In the genomic region with DNA sequence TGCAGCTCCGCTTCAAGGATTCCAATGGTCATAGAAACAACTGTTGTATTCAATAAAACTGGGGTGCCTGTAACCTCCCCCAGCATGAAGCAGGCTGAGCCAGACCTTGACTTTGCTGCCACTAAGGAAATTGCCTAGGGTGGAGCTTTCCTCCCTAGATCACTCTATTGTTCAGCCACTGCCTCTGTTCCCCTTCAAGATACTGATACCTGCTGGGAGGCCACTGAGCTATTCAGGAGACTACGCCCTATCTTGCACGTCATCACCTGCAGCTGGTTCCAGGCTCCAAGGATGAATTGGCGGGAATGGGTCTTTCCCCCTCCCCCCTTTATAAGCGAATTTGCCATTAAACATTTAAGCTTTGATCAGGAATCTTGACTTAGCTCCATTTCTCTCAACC, we compare ENCODE assay signal across 8 mouse cellular contexts.
DNase-seq lines count a peak whose midpoint lies in the region; TF ChIP-seq lines count a peak whose summit lies in the region.
"Not testable (repeated sequence)": the region's sequence is repeated elsewhere in the genome, so short reads cannot be mapped to it uniquely, and the experiment has no call there.

No protein-coding gene starts in this region.

- H3K4me1 ChIP-seq in ES-E14 (ENCODE audit: control insufficient read depth in 2 of 2, insufficient read depth in 2 of 2, low read length in 2 of 2, poor library complexity in 1 of 2); heart, adult 2 months (ENCODE audit: control insufficient read depth, insufficient read depth, low read length): not testable (repeated sequence)

- peak overlapping the region; percentile 67 for H3K27ac ChIP-seq in ES-E14 (ENCODE audit: insufficient read depth, low read depth, low read length, poor library complexity, severe bottlenecking)
- H3K27ac ChIP-seq in heart, adult 2 months: not testable (repeated sequence)

- TF ChIP-seq POLR2A in heart, adult 2 months (IDR thresholded peaks at IDR 0.05; ENCODE audit: insufficient read depth, low read depth, low read length): not testable (repeated sequence)

- H3K9me3 ChIP-seq in ES-E14 (ENCODE audit: control insufficient read depth, insufficient read depth, low read depth, low read length): not testable (repeated sequence)

- DNase-seq in ES-CJ7 (ENCODE audit: low read depth, low spot score) (peak; percentile 93), ES-E14 (ENCODE audit: low read depth, low spot score) (peak; percentile 27), R1 (ENCODE audit: low read depth, low spot score) (peak; percentile 95), ZHBTc4 (ENCODE audit: low read depth, low spot score) (peak; percentile 79)
- DNase-seq in heart, adult 11 months: peak; percentile 86
- peak; percentile 1 to 22 for DNase-seq in heart, adult 18-20 months
- peak in 1 of 2 experiments; percentile 12 for DNase-seq in heart, adult 2 months
- DNase-seq in heart, adult 8-10 months (ENCODE audit: low spot score): peak; percentile 8

- peak overlapping the region in 1 of 2 experiments; percentile 8; a peak in 2 of 4 replicates for H3K4me3 ChIP-seq in ES-E14 (ENCODE audit: insufficient read depth in 1 of 2, low read depth in 1 of 2, low read length in 2 of 2, poor library complexity in 1 of 2, severe bottlenecking in 1 of 2)
- not testable (repeated sequence) for H3K4me3 ChIP-seq in heart, adult 2 months

- WGBS in heart, adult 2 months: 53% methylated on average over 5 of the region's 5 CpGs

- not testable (repeated sequence) for H3K27me3 ChIP-seq in heart, adult 2 months (ENCODE audit: control insufficient read depth, insufficient read depth, low read length)

- not testable (repeated sequence) for H3K9ac ChIP-seq in ES-E14 (ENCODE audit: insufficient read depth, low read depth, low read length, poor library complexity, severe bottlenecking); heart, adult 2 months (ENCODE audit: low read depth, low read length)

- peak; percentile 22; the same call in 1 of the 2 replicates for TF ChIP-seq EP300 in heart, adult 2 months (IDR thresholded peaks at IDR 0.05; ENCODE audit: insufficient read depth, low read depth, low read length)

- not testable (repeated sequence) for H3K79me2 ChIP-seq in heart, adult 2 months (replicated peaks; ENCODE audit: control insufficient read depth, insufficient read depth, low read length)

- TF ChIP-seq CTCF in heart, adult 2 months (IDR thresholded peaks at IDR 0.05): not testable (repeated sequence)

- intact Hi-C loops in heart, adult 2 months (cut with DNase I): loop anchor here (2.0 kb wide), 1 partner anchor 21 kb away; no protein-coding TSS in a partner anchor

- in situ Hi-C loops in ES-E14 (cut with MboI; ENCODE audit: low sequenced_read_pairs in 2 of 2, unreplicated experiment in 2 of 2): not testable (repeated sequence)

- H3K36me3 ChIP-seq in ES-E14 (ENCODE audit: control insufficient read depth, insufficient read depth, low read length, poor library complexity, severe bottlenecking); heart, adult 2 months (ENCODE audit: control insufficient read depth, insufficient read depth, low read length): not testable (repeated sequence)
